Mouse (Mus musculus): Measurements from ENCODE around the gene Lrig2. TPM values are rescaled to one million over a fixed set of nuclear protein-coding genes. Genes with fewer than 3 reads are reported as not detected.
A peak's percentile ranks its signal among the peaks of the same experiment; 100 is the strongest.

The Lrig2 gene
- total RNA-seq, 2 experiments from 2014 or later, result 28.1 to 34.3 TPM

DNA sequence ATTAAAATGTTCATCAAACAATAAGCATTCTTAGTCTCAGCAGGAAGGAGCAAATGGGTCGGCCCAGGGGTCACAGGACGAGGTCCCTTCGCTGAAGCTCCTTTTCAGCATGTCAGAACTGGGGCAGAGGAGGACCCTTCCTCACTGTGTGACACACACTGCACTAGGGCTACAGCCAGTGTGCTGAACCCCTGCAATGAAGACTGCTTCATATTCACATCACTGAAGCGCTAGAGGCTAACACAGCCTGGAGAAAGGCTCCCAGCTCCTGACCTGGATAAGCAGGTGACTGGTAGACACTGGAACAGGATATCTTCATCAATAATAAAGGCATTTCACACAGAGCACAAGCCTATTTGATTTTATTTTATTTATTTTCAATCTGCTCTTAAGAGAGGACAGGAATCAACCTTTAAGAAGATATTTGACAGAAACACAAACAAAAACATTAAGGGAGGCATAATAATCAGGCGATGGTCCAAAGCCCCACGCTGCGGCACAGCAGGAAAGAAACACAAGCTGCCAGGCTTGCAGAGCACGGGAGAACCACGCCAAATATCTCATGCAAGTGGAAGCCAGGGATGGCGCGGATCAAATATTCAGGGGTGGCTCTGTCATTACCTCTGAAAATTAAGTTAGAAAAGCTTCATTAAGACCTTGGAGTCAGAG, 115.5 kb downstream of the Lrig2 start:
- intact Hi-C loops (cut with DNase I), result no loop called here
- DNase-seq (ENCODE audit: low spot score in 2 of 2), result no peak

DNA sequence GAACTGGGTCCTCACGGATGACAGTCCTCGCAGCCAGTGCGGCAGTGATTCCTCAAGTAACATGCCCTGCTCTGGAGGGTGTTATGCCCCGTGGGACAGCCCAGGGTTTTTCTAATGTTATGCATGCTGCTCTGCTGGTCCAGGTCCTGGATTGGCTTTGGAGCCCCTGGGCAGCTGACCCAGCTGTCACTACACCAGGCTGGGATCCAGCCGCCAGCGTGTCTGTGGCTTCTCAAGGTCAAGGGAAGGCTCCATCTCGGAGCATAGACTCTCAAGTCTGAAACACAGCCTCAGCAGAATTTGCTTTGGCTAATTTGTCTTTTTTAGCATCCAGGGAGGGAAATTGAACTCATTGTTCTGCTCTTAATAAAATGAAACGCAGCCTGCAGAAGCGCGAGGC, 121.6 kb downstream of the Lrig2 start:
- intact Hi-C loops (cut with DNase I), result no loop called here
- DNase-seq (ENCODE audit: low spot score in 2 of 2), result no peak

DNA sequence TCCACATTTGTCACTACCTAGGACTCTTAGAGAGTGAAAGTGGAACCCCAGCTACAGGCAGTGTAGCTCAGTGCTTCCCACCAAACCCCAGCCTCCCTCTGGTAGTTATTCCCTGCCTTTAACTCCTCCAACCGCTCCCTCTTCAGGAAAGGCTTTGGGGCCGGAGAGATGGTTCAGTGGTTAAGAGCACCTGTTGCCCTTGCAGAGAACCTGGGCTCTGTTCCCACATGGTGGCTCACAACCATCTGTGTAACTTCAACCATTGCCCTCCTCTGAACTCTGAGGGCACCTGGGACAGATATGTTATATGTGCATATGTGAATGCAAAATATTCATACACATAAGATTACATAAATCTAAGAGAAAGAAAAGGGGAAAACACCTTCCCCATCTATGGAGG, 122.3 kb downstream of the Lrig2 start:
- intact Hi-C loops (cut with DNase I), result no loop called here
- DNase-seq (ENCODE audit: low spot score in 2 of 2), result no peak

DNA sequence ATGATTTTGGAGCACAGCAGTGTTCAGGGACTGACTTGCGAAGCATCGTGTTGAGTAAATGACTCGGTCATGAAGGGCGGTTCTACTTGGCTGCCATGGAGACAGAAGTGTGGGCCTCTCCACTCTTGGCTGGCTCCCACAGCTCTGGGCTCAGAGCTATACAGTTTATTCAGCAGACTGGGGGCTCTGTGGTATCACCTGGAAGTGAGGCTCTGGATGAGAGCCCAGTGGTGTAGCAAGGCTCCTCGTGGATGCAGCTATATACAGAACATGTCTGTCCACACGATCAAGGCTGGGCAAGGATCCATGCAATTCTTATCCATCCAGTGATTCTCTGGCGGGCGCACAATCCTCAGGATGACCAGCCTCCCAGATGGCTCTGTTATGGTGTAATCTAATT, 126.1 kb downstream of the Lrig2 start:
- DNase-seq (ENCODE audit: low spot score in 2 of 2), result peak; percentile 19 to 78
- intact Hi-C loops (cut with DNase I), result no loop called here

DNA sequence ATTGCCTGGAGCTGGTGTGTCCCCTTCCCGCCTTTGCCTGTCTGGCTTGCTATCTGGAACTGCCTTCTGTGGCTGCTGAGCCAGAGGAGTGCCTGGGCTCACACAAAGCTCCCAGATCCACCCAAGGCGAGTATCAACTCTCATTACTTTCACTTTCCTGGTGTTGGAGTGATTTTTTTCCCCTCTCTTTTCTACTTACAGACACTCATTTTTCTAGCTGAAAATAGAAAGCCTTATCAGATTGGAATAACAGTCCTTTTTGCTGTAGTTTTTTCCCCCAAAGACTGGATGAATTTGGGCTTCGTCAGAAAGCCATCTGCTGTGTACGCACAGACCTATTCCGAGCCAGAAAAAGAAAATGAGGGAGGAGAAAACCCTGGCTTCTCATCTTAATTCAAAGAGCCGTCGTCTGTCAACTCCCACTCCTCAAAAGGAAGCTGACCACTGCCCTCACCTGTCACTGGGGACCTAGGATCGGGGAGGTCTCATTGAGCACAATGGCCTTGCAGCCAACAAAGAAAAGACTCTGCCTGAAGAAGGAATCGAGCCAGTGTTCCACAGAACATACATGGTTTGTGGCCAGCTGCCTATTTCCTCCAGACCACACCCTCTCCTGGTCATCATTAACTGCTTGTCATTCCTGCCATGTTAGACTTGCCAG, 127.9 kb downstream of the Lrig2 start:
- DNase-seq (ENCODE audit: low spot score in 2 of 2), result peak; percentile 46 to 83
- intact Hi-C loops (cut with DNase I), result loop anchor here (5.0 kb wide), 1 partner anchor 48 kb away; no protein-coding TSS in a partner anchor

DNA sequence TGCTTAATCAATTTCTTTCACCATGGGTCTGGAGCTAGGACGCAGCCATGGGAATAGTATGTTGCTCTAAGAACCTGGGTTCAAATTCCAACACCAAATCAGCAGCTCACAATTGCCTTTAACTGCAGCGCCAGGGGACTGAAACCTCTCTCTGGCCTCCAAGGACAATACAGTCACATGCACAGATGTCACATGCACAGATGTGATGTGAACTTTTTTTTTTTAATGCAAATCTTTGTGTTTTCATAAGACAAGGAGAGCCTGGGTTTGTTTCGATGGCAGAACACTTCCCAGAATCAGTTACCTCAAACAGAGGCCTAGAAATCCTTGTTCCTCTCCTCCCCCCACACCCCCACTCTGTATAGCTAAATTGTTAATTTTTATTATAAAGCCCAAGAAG, 133.5 kb downstream of the Lrig2 start:
- intact Hi-C loops (cut with DNase I), result no loop called here

DNA sequence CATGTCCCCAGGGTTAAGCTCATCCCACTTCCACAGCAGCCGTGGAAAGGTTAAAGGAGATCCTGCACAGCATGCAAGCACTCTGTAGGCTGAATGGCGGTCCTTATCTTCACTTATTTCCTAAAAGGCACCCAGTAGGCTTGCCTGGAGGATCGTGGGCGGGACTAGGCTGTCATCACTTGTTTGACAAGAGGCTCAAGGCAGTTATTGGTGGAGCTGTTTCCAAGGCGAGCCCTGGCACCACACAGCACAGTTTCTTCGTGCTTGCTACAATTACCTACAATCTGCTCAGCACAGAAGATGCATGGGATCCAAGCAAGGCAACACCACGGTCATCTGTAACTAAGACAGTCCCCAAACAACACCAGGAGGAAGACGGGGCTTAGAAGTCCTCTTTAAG, 137.8 kb downstream of the Lrig2 start:
- peak in 1 of 2 experiments; percentile 24 for DNase-seq (ENCODE audit: low spot score in 2 of 2)
- intact Hi-C loops (cut with DNase I), result no loop called here

More for the DNA sequence above, 133.5 kb downstream of the Lrig2 start:
- no peak for DNase-seq (ENCODE audit: low spot score in 2 of 2)

DNA sequence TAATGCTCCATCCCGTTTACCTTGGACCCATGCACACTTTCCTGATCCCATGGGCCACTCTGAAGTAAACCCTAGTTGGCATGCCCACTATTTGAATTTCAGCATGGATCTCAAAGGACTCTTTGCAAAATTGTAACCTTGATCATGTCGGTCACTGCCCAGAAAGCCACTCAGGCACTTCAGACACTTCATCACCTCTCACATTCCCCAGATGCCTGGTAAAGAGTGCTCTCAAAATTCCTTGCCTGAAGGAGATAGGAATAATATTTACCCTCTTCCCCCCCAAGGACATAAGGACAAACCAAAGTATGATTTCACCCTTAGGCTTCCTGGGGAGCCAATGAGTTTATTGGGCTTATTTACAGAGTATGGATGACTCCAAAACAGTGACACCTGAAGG, 139.3 kb downstream of the Lrig2 start:
- intact Hi-C loops (cut with DNase I), result no loop called here
- no peak for DNase-seq (ENCODE audit: low spot score in 2 of 2)

DNA sequence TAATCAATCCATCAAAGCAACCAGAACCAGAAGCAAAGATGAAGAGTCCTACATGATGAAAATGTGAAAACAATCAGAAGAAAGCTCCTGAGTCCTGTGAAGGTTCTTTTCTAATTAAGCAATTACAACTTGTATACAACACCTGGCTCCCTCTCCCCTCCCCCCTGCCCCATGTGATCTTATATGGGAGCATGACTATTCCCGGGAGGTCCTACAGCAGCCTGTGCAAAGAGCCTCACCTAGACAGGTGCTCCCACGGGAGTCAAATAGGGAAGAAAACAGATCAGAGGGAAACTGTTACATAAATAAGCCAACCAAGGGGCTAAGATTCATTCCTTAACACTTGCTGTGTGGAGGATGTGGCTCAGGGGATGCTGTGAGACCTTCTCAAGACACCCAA, 143.8 kb downstream of the Lrig2 start:
- intact Hi-C loops (cut with DNase I), result no loop called here
- DNase-seq (ENCODE audit: low spot score in 2 of 2), result no peak

DNA sequence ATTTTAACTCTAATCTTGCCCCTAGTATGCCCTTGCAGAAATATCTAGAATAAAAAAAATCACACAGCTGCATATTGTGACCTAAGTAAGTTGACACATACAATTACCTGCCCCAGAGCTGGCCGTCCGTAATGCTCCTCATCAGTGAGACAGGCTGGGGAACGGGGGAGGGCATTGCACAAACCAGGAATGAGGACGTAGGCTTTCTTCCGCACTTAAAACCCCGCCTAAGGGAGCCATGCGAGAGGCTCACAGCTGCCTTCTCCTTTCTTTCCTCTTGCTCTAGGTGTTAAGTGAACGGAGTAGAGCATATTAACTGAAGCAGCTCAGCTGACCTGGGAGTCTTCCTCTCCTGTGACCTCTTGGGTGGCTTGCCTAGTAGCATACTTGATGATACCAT, 149.9 kb downstream of the Lrig2 start:
- no peak for DNase-seq (ENCODE audit: low spot score in 2 of 2)

DNA sequence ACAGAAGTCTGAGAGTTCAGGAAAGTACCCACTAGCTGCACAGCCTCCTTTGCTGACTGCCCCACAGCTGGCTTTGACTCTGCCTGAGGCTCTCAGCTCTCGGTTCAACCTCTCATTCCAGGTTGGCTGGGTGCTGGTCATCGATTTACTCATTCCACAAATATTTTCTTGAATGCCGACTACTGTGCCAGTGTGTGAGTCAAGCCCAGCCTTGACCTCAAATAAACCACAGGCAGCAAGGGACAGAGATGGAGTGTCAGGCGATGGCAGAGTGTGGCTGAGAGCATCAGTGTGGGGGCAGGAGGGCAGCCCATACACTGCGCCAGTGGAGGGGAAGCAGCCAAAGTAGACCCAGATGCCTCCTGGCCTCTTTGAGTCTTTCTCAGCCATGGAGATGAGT, 151.4 kb downstream of the Lrig2 start:
- no peak for DNase-seq (ENCODE audit: low spot score in 2 of 2)
- intact Hi-C loops (cut with DNase I), result no loop called here

More for the DNA sequence above, 149.9 kb downstream of the Lrig2 start:
- intact Hi-C loops (cut with DNase I), result no loop called here

DNA sequence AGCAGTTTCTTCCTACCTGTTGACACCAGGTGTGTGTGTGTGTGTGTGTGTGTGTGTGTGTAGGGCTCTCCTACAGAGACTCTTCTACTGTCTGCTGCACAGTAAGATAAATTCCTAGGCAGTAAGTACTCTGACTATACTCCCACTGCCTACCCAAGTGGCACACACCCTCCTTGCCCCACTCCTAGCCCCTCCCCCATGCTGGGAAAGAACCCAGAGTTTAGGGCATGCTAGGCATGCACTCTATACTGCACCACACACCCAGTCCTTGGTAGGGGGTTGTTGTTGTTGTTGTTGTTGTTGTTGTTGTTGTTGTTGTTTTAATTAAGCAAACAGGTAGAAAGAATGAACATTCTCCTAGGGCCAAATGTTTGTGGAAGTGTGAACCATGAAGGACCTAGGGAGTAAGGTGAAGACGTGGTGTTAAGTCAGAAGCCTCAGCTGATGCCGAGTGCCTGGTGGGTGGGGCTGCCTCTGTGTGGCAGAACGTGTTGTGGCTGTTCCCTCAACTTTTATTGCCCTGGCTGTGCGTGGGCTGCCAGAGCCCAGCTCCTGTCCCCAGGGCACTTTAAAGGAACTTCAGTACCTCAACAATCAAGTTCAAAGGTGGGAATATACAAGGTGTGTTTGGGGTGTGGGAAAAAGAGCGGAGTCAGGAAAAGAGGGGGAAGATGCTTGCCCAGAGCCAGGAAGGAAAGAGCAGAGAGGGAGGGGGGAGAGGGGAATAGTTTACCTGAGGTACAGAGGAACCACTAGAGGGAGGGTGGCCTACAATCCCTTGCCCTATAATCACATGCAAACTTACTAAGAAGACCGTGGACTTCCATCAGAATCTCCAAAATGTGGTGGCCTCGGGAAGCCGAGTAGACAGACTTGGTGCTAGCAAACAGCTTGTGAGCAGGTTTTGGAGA, 152.2 kb downstream of the Lrig2 start:
- no peak for DNase-seq (ENCODE audit: low spot score in 2 of 2)
- intact Hi-C loops (cut with DNase I), result no loop called here

DNA sequence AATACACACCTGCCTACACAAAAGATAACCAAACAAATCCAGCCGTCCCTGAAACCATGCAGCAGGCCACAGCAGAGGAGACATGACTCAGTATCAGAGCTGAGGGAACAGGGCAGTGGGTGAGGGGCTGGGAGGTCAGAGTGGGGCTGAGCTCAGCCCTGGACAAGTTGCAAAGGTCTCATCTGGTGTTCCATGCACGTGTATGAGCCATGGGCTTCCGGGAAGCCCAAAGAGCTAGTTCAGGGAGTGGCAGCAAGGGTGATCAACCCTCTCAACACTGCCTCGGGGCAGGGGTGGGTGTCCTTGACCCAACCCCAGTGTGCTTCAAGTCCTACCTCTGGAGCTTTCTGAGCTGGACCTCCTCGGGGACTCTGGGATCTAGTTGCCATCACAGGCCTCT, 153.0 kb downstream of the Lrig2 start:
- intact Hi-C loops (cut with DNase I), result no loop called here
- DNase-seq (ENCODE audit: low spot score in 2 of 2), result no peak

DNA sequence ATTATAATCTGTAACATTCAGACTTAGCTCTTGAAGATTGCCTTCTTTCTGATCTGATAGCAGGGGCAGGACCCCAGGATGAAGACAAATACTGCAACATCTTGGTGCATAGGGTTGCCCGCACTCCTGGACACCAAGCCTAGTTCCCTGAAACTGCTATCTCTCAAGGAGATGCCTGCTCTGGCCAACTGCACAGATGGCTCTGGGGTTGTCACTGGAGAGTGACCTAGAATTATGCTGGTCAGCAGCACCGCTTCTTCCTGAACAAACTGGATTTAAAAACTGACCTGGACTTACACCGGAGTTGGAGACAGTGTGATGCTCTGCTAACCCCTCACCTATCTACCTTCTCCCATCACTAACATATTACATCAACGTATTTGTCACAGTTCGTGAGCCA, 155.6 kb downstream of the Lrig2 start:
- no peak for DNase-seq (ENCODE audit: low spot score in 2 of 2)
- intact Hi-C loops (cut with DNase I), result no loop called here

DNA sequence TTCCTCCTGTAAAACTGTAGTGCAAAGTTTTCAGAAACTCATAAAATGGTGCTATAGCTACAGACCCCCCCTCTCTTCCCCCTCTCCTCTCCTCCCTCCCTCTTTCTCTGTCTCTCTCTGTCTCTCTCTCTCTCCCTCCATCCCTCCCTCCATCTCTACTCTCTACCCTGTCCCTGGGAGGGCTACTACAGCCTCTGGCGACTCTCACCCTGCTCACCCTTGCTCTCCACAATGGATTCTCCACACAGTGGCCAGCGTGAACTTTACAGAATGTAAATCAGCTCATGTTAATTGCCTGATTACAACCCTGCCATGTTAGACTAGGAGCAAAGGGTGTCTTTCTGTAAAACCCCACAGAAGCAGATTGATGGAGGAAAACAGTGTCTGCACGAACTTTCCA, 157.8 kb downstream of the Lrig2 start:
- intact Hi-C loops (cut with DNase I), result no loop called here
- no peak for DNase-seq (ENCODE audit: low spot score in 2 of 2)

DNA sequence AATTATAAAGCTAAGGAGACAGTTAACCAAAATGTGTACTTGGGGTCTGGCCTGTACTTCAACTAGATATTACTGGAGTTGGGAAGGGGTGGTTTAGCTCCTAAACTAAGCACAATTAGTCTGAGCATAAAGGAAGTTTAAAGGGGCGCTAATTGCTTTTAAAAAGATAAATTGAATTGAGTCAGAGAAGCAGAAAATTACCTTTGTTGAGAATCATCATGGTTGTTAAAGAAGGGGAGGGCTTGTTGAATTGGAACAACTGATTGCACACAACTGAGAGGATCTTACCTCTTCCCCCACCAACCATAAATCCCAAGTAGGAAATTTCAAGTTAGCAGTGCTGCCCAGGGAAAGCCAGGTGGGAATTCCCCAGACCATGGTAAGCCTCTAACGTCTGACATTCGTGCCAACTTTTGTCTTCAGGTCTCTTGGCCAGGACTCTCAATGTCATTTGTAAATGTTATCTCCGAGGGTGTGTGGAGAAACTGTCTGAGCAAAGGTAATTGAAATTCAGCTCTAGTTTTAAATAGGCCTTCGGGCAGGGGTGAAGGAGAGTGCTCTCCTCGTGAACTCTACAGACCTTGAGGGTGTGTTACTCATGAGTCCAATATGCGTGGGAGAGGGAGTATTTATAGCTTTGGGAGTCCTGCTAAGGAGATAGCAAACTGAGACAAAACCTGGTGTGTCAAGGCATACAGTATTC, 159.2 kb downstream of the Lrig2 start:
- intact Hi-C loops (cut with DNase I), result no loop called here

DNA sequence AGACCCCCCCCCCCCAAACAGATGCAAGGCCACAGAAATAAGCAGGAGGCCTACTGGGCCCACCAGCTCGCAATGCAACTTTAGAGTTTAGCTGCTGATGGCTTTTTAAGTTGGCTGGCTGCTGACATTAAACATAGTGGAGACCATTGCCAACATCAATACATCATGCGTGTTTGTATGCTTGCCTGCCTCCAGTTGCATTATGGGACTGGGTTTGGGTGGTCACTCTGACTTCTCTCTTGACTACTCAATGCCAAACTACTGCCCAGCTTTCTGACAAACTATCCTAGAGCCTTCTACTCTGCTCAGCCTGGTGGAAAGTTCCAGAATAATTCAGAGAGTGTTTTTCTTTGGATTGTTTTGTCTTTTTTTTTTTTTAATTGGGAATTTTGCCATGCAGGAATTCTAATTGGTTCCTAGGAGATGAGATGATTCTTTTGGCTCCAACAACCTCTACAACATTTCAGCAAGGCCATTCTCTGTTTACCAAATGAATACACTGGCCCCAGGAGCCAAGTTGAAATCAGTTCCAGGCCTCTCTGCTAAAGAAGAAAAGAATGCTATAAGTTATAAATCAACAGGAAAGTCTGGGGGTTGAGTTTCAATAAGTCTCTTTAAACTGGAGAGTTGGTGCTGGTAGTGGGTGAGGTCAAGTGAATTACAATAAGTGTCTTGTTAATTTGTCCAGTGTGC, 161.3 kb downstream of the Lrig2 start:
- DNase-seq (ENCODE audit: low spot score in 2 of 2), result no peak
- intact Hi-C loops (cut with DNase I), result no loop called here

More for the DNA sequence above, 159.2 kb downstream of the Lrig2 start:
- no peak for DNase-seq (ENCODE audit: low spot score in 2 of 2)

DNA sequence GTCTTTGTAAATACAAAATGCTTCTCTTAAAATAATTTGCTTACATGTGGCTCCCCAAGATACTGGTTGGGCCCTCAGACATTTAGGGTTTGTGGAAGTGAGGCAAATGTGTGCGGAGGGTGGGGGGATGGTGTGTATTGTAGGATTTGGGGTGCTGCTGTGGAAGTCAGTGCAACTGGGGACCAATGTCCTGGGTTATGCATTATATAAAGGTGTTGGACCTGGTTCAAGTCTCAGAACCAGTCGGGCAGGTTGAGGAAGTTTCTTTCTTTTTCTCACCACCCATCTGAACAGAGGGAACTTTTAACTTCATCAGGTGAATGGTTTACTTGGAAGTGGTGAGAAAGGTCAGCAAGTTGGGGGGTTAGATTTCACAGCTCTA, 161.9 kb downstream of the Lrig2 start:
- no peak for DNase-seq (ENCODE audit: low spot score in 2 of 2)
- intact Hi-C loops (cut with DNase I), result loop anchor here (5.0 kb wide), 1 partner anchor 82 kb away; no protein-coding TSS in a partner anchor

DNA sequence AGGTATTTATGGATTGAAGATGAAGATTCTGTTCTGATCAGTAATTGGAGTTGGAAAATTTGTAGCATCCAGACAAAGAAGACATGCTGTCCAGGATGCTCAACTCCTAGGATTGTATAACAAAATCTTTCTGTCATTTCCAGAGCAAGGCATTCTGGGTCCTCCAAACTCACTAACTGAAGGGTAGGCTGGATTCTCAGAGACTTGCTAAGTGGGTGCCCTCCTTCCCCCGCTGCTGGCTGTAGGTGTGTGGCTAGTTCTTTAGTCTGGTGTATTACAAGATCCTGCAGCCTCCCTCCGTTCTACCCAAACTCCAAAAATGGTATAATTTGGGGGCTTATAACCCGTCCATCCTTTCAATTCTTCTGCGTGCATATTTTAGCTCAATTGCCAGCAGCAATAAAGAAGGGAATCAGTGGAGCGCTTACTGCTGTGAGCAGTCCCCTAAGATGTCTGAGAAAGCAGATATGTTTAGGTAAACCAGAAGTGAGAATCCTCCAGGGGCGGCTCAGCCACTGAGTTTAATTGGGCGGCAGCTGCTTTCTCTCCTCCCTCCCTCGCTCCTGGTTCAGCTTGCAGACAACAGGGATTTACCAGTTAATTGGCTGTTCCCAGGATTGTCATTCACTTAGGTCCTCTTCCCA, 162.4 kb downstream of the Lrig2 start:
- DNase-seq (ENCODE audit: low spot score in 2 of 2), result peak; percentile 47 to 64
- intact Hi-C loops (cut with DNase I), result loop anchor here (5.0 kb wide), 1 partner anchor 83 kb away; no protein-coding TSS in a partner anchor

All from left cerebral cortex, postnatal 25 days (tissue).